Mouse (Mus musculus) ES-E14 (cell line): Measurements from ENCODE around the gene Zfp36l2.

Experiments
- HCFC1 ChIP-seq: IDR thresholded peaks from 2 replicates; pipeline ENCODE4 v1.6.1; 2012; ENCODE audit warnings: low read length, inconsistent platforms, borderline replicate concordance; ENCODE audit not compliant: insufficient read depth
- MAFK ChIP-seq: IDR thresholded peaks from 2 replicates; pipeline ENCODE4 v1.6.1; 2014; ENCODE audit warnings: mild to moderate bottlenecking, low read depth, low read length, inconsistent platforms; ENCODE audit not compliant: insufficient read depth
- ZC3H11A ChIP-seq: IDR thresholded peaks from 2 replicates; pipeline ENCODE4 v1.6.1; 2012; ENCODE audit warnings: low read depth, mild to moderate bottlenecking, inconsistent platforms, low read length, borderline replicate concordance

GRCm38 (mm10) chr17:84137393-84138171 is 50.2 kb downstream of the Zfp36l2 start:
- TF ChIP-seq MAFK = no peak
- no peak for TF ChIP-seq HCFC1
- no peak for TF ChIP-seq ZC3H11A
